Mouse (Mus musculus) v-Abl transformed pro-B cells (cell line): ENCODE data around the gene Gtf2i.

Experiments used
- in situ Hi-C, 2 experiments: fragments of 400-800 bp; cut with MboI; formaldehyde crosslinking; loops; one replicate each; pipeline ENCODE4 v1.15.1; 2025; ENCODE audit not compliant: unreplicated experiment in 2 of 2

Gene Gtf2i

DNA sequence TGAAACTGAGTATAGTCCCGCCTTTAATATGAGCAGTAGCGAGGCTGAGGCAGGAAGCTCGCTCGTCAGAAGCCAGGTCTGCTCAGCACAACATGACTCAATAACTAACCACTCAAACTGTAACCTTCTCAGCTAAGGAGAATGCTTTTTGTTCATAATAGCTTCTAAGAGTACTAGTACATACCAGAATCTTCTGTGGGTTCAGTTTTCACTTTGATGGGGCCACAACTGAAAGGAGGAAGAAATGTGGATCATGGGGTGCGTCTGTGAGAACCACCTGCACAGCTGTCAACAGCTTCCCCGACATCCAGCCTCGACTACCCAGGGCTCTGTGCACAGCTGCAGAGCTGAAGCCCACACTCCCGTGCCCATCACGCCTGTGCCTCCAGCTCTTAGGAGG is 32.0 kb downstream of the Gtf2i start:
- in situ Hi-C loops = no loop called here

DNA sequence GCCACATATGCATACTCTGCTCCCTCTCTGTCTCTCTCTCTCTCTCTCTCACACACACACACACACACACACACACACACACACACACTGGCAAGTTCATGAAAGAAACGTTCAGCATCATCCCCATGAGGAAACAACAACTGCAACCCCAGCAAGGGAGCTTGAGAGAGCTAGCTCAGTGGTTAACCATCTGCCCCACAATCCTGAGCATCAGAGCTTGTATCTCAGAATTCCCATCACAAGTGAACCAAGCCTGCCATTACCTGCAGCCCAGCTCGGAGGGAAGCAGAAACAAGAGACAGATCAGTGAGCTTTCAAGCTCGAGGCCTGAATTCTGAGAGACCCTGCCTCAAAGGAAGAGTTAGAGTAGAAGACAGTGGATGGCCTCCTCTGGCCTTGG is 32.5 kb downstream of the Gtf2i start:
- in situ Hi-C loops = no loop called here

DNA sequence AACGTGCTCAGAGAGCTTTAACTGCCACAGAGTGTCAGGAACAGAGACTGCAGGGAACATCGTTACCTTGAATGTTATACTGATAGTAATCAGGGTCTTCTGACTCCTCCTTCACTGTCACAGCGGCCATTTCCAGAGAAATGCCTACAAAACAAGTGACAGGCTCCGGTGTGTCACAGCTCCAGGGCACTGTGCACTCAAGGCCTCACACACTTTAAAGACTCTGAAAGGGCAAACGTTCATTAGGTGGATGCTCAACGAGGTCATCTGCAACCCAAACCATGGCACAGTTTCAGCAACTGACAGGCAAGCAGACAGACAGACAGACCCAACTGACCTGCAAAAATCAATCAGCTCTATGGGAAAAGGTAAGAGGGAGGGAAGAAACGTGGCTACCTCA is 35.2 kb downstream of the Gtf2i start:
- in situ Hi-C loops = no loop called here

DNA sequence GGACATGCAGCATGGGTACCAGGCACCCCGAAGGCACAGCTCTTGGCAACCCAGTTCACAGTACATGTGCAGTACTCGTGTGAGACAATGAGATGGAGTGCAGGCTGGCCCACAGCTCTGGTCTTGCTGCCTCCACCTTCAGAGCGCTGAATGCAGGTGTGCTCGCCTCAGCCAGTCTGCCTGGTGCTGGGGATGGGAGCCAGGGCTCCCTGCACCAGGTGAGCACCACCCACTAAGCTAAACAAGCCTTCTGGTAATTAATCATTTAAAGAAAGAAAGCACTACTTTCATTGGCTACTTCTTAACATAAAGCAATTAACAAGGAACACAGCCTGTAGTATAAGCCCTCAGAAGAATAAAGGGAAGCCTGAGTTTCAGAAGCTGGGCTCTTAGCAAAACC is 37.5 kb downstream of the Gtf2i start:
- in situ Hi-C loops = no loop called here

DNA sequence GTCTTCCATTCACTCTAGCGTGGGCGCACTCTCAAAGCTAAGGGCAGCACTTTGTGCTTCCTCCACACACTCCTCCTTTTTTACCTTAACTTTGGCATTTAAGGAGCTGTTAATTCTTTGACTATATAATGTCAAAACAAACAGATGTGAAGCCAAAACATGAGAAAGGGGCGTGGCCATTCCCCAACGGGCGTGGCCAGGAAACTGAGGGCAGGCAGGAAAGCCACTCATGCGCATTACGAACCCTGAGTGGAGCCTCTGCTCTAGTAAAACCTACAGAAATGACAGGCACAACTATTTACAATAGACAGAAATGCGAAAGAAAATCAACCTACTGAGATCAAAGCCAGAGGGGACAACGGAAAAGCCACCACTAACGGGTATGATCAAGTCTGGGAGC is 39.0 kb downstream of the Gtf2i start:
- in situ Hi-C loops = no loop called here

DNA sequence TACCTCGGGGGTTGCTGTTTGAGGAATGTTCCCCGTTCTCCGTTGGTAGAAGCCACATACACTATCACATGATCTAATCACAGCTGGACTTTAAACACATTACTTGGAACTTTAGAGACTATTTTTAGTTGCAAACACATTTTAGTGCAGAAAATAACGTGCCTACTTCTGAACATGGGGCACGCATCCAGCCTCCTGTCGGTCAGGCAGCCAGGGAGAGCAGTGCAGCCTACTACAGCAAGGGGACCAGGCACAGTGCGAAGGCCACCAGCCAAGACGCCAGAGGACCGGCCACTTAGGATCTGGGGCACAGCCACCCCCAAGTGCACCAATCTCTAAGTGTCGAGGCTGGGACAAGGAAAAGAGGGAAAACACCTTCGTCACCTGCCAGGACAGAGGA is 39.5 kb downstream of the Gtf2i start:
- in situ Hi-C loops = no loop called here

DNA sequence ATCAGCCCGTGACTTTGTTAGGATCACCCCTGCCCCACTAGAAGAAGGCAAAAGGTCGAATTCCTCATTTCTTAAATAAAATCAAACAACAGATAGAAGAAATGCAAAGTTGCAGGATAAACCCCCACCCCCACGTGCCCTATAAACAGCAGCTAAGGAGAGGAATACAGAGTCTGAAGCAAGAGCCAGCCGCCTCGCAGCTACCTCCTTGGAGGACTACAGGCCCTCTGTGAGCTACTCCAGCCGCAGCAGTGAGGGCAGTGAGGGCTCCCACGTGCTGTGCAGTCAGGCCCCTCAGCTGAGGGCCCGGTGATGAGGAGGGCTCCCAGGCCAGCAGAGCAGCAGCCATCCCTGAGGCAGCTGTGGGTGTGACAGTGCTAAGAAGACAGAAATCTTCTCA is 40.8 kb downstream of the Gtf2i start:
- in situ Hi-C loops = no loop called here

DNA sequence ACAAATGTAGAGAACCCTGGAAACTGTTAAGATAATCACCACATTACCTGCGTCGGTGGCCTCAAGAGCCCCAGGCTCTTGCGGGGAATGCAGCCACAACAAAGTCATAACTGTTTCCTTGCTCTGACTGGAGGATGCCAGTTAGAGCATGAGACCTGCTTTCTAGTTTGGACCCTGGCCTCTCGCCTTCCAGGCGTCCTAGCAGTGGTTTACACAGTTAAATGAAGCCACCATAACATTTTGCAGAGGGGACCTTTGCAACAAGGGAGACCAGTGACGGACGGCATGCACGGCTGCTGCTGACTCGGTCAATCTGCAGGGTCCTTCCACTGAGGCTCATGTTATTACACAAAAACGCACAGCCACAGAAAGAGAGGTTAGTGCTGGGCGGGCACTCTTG is 41.8 kb downstream of the Gtf2i start:
- in situ Hi-C loops = no loop called here

DNA sequence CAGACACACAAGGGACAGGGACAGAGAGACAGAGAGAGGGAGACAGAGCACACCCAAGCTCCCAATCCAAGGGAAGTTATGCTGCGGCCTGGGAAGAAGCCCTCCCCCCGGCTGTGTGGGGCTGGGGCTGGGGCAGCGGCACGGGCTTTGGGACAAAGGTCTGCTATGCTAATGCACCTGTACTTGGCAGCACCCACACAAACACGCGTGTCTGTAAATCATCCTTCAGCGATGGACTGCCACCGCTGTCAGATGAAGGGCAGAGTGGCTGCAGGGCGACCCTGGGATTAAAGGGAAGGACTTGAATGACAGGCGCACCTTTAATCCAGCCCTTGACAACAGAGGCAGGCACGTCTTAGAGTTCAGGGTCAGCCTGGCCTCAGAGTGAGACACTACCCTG is 43.1 kb downstream of the Gtf2i start:
- in situ Hi-C loops = no loop called here

DNA sequence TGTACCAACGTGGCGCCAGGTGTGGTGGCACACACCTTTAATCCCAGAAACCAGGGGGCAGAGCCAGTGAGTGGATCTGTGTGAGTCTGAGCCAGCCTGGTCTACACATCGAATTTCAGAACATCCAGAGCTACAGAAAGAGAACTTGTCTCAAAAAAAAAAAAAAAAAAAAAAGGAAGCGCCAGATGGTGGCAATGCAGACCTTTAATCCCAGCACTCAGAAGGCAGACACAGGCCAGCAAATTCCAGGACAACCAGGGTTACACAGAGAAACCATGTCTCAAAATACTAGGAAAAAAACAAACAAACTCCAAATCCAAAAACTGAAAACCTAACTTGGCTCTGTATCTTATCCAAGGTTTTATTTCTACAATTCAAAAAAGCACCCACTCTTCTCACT is 44.0 kb downstream of the Gtf2i start:
- in situ Hi-C loops = no loop called here

DNA sequence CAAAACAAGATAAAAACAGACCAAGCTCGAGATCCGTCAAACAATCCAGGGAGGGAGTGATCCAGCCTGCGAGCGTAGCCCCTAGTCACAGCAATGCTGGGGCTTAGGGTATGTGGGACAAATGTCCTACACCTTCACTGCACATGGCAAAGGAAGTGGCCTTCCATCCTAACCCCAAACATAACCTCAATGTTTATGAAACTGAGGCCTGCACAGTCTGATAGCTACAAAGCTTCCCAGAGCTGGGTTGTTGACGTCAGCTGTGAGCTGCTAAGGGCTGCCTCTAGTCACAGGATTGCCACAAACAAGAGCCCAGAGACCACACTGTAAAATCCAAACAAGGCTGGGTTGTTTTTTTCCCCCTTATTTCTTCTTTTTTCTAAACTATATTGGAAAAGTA is 44.8 kb downstream of the Gtf2i start:
- in situ Hi-C loops = loop anchor here in 1 of 2 experiments (5.0 kb wide), 1 partner anchor 73 kb away; no protein-coding TSS in a partner anchor

DNA sequence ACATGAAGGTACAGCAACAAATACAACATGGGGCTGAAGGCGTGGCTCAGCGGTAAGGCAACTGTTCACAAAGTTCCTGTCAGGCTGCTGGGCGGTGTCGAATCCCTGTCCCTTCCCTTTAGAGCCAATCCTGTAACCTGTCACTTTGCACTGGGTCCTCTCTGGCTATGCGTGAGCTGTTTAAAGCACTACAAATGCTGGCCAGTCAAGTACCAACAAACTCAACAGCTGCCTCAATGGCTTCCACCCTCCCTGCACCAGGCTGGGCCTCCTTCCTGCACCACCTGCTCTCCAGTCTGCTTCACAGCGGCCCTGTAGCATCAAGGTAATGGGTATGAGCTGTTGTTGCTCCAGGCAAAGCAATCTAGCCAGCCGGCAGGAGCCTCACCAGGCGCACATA is 45.8 kb downstream of the Gtf2i start:
- in situ Hi-C loops = loop anchor here in 1 of 2 experiments (5.0 kb wide), 1 partner anchor 74 kb away; no protein-coding TSS in a partner anchor

DNA sequence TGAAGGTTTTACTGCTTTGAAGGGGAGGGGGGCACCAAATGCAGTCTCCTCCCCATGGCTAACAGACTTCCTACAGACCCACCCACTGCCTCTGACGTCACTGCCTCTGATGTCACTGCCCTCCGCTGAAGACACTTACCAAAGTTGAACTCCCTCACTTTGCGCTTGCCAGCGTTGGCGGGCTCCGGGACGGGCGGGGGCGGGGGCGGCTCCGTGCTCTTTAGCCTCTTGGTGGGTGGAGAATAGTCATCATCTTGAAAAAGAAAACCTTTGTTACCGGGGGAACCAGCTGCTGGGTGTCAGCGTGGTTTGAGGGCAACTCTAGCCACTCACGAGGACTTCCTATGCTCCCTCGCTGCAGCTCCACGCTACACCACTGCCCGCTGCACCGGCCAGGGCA is 48.2 kb downstream of the Gtf2i start:
- in situ Hi-C loops = loop anchor here in 1 of 2 experiments (5.0 kb wide), 1 partner anchor 76 kb away; no protein-coding TSS in a partner anchor

DNA sequence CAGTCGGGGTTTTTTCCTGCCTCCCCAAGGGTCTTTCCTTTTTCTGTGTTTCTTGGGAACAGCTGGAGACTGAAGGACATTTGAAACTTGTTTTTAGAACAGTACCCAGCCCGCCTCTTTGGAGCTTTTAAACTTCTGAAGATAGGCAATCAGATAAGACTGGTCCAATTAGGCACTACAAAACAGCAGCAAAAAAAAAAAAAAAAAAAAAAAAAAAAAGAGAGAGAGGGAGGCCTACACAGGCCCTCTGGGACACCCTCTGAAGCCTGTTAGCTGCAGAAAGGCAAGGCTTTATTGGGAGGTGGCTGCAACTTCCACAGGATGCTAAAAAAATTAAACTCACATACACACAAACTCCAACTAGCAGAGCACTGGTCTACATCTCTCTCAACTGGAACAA is 48.7 kb downstream of the Gtf2i start:
- in situ Hi-C loops = loop anchor here in 1 of 2 experiments (5.0 kb wide), 1 partner anchor 76 kb away; no protein-coding TSS in a partner anchor

DNA sequence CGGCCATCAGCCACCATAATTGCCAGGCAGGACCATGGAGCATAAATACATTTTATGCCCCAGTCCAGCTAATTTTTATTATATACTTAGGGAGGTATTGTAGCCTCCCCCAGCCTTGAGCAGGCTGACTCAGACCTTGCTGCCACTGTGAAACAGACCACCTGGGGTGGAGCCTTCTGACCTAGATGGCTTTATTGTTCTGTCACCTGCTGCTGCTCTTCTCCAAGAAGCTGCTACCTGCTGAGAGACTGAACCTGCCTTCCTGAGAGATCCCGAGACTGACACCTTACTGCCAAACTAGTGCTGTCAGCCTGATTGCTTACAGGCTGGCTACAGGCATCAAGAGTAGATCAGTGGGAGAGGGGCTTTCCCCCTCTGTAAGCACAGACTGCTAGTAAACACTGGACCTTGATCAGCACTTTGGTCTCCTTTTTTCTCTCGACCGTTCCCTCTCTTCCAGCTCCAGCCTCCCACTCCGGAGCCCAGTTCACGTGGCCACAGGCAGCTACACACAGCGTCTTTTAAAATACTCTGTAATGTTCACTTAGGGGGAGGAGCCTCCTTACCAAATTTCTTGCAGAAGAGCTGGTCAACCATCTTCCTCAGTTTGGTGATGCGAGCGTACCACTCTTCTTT is 54.4 kb downstream of the Gtf2i start:
- in situ Hi-C loops = no loop called here

DNA sequence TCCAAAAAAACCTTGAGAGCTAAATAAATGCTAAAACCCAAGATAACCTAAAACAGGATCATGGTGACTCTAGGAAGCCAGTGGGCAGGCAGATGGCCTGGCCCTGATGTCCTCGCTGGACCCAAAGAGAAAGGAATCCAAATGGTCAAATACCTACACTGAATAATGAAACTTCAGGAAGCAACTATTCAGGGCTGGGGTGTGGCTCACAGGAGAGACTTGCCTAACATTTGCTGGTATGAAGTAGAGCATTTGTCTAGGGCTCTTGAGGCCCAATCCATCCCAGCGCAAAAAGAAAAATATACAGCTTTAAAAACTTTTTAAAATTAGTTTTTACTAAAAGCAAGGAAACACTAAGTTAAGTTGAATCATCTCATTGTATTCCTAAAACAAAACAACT is 55.6 kb downstream of the Gtf2i start:
- in situ Hi-C loops = loop anchor here in 1 of 2 experiments (5.0 kb wide), 1 partner anchor 62 kb away; no protein-coding TSS in a partner anchor

DNA sequence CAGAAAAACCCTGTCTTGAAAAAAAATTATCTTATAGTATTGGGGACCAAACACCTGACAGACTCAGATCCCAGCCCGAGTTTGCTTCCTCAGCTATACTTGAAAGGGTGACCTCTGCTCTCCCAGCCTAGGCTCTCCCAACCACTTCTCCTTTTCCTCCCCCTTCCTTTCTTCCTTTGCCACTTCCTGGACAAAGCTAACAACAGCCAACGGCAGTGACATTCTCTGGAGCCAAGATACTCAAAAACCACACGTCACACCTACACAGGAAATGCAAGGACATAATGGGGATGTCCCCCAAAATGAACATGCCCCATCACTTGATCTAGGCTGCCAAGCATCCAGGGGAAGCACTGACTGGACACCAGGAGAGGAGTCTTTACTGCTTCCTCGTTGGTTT is 56.2 kb downstream of the Gtf2i start:
- in situ Hi-C loops = loop anchor here in 1 of 2 experiments (5.0 kb wide), 1 partner anchor 61 kb away; no protein-coding TSS in a partner anchor

DNA sequence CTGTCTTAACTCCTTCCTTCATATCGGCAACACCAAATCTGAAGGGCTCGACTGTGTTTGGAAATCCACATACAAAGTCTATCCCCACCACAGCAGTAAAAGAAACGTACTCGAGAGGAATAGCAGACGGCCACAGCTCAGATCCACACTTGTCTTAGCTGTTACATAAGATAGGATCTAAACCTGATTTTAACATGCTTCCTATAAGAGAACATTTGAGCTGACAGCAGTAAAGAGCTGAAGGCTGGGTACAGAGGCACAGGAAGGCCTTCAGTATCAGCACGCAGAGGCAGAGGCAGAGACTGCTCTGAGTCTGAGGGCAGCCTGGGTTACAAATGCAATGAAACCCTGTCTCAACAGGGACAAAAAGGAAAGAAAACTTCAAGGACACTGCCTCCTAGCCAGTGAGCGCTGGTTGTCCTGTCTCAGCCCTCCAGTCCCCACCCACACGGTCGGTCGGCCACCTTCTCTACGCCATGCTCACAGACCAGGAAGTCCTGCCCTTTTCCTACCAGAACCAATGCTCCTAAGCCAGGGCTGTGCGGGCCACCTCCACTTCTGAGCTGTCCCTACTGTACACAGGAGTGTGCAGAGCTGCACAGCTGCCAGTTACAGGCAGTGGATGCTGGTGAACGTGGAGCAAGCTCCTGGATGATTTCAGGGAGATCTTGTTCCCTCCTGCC is 57.1 kb downstream of the Gtf2i start:
- in situ Hi-C loops = loop anchor here in 1 of 2 experiments (5.0 kb wide), 1 partner anchor 60 kb away; no protein-coding TSS in a partner anchor

DNA sequence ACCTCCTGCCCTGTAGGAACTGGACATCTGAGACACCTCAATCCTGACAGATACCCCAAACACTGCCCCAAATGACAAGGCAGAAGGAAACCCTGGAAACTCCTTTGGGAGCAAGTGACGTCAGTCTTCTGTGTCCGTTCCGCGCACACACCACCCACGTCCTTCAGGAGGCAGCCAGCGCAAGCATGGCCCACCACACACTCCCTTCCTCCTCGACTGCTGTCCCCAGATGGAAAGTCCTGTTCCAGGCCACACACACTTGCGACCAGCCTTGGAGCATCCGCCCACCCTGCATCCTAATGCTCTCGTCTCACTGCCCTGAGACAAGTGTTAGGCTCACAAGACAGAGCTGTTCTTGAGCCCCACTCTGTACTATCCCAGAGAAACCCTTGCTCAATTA is 59.3 kb downstream of the Gtf2i start:
- in situ Hi-C loops = loop anchor here in 1 of 2 experiments (5.0 kb wide), 1 partner anchor 58 kb away; no protein-coding TSS in a partner anchor

DNA sequence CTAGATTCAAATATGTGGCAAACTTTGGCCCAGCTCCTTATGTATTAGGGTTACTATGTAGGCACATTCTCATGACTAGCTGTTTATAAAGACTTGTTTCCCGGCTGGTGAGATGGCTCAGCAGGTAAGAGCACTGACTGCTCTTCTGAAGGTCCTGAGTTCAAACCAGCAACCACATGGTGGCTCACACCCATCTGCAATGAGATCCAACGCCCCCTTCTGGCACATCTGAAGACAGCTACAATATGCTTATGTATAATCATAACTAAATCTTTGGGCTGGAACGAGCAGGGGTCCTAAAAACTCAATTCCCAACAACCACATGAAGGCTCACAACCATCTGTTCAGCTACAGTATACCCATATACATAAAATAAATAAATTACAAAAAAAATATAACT is 60.8 kb downstream of the Gtf2i start:
- in situ Hi-C loops = no loop called here

DNA sequence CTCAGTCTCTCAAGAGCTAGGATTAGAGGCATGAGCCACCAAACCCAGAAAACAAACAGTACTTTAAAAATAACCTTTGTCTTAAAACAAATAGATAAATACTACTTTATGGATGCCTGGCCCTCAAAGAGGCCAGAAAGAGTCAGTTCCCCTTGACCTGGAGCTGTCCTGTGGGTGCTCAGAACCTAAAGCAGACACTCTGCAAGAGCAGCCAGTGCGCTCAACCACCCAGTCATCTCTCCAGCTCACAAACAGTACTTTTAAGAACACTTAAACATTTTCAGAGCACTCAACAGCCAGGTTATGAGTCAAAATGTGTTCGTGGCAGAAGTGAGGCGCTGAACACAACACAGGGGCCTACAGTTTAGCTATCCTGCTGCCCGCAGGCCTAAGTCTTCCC is 63.5 kb downstream of the Gtf2i start:
- in situ Hi-C loops = no loop called here

DNA sequence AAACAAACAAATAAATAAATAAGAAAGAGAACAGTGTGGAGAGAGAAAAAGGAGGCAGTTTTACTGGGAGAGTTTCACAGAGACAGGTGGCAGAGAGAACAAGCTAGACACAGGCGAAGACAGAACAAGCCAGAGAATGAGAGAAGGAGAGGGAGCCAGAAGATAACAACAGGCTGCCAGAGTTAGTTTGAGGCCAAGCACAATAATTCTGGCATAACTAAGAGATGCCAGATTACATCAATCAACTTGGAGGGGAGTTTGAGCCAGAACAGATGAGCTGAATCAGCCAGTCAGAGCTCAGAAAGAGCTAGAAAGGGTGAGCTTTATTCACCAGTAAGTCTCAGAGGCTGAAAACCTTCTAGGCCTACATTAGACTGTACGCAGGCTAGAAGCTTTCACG is 64.0 kb downstream of the Gtf2i start:
- in situ Hi-C loops = no loop called here
